27 mouse cellular contexts compared by ENCODE assay signal in genomic region chr2:101639840-101640350, GRCm38 (mm10). TPM values are rescaled to one million over a fixed set of nuclear protein-coding genes. Genes with fewer than 3 reads are reported as not detected.
DNase-seq lines count a peak whose midpoint lies in the region; ATAC-seq lines count a peak whose summit lies in the region.
"Had no signal": no experiment of that assay in that cellular context is flagged by ENCODE, and none has a peak within 500 bp of the region (broad histone marks: within the 10 kb centered on the region; RNA-seq: fewer than 3 reads in every experiment).

No protein-coding gene starts in this region.

- DNase-seq in embryonic facial prominence, embryonic 14.5 days (ENCODE audit: low spot score): peak; percentile 24
- no peak for DNase-seq in embryonic facial prominence, embryonic 10.5 days (ENCODE audit: low spot score)
- DNase-seq in hindbrain, embryonic 10.5 days (ENCODE audit: low spot score): no peak
- no peak for DNase-seq in neural tube, embryonic 10.5 days (ENCODE audit: extremely low spot score, low spot score)
- no peak for DNase-seq in heart, postnatal 14 days
- DNase-seq: adrenal gland, postnatal 14 days; cerebellum, adult 18-20 months; cerebellum, adult 9-11 months; cerebellum, postnatal 36 days; gastrocnemius, adult 2 months; gastrocnemius, postnatal 25 days; heart, postnatal 36 days; kidney, adult 18-20 months had no signal

- intact Hi-C loops in heart, postnatal 14 days (cut with DNase I): no loop called here

- H3K27ac ChIP-seq in embryonic facial prominence, embryonic 14.5 days (replicated peaks; ENCODE audit: low read depth, low read length): no peak overlapping the region
- no peak overlapping the region for H3K27ac ChIP-seq in embryonic facial prominence, embryonic 10.5 days (replicated peaks)
- peak overlapping the region; percentile 18; the same call in 1 of the 2 replicates for H3K27ac ChIP-seq in hindbrain, embryonic 12.5 days
- H3K27ac ChIP-seq in hindbrain, embryonic 10.5 days: no peak overlapping the region
- peak overlapping the region; percentile 67 for H3K27ac ChIP-seq in neural tube, embryonic 13.5 days (replicated peaks)
- no peak overlapping the region for H3K27ac ChIP-seq in neural tube, embryonic 15.5 days (replicated peaks)
- H3K27ac ChIP-seq: embryonic facial prominence, embryonic 15.5 days; gastrocnemius, adult 2 months; intestine, embryonic 15.5 days had no signal

- no peaks in the 10 kb centered on the region for H3K27me3 ChIP-seq in embryonic facial prominence, embryonic 14.5 days (replicated peaks; ENCODE audit: control insufficient read depth, insufficient read depth, low read length)
- no peaks in the 10 kb centered on the region; the same call in 1 of the 2 replicates for H3K27me3 ChIP-seq in embryonic facial prominence, embryonic 10.5 days (replicated peaks; ENCODE audit: low read depth, poor library complexity, severe bottlenecking)
- no peaks in the 10 kb centered on the region for H3K27me3 ChIP-seq in hindbrain, embryonic 12.5 days
- no peaks in the 10 kb centered on the region; the same call in 1 of the 2 replicates for H3K27me3 ChIP-seq in hindbrain, embryonic 10.5 days (ENCODE audit: insufficient read depth, poor library complexity, severe bottlenecking)
- no peaks in the 10 kb centered on the region for H3K27me3 ChIP-seq in neural tube, embryonic 13.5 days
- no peaks in the 10 kb centered on the region for H3K27me3 ChIP-seq in neural tube, embryonic 15.5 days (replicated peaks)
- H3K27me3 ChIP-seq: embryonic facial prominence, embryonic 15.5 days; heart, embryonic 12.5 days; intestine, embryonic 15.5 days had no signal

- no peak overlapping the region for H3K4me2 ChIP-seq in embryonic facial prominence, embryonic 14.5 days (ENCODE audit: low read depth, low read length)
- H3K4me2 ChIP-seq in hindbrain, embryonic 12.5 days (replicated peaks): no peak overlapping the region
- no peak overlapping the region for H3K4me2 ChIP-seq in neural tube, embryonic 13.5 days
- H3K4me2 ChIP-seq in neural tube, embryonic 15.5 days: no peak overlapping the region
- H3K4me2 ChIP-seq: embryonic facial prominence, embryonic 15.5 days; heart, embryonic 12.5 days; intestine, embryonic 15.5 days had no signal

- H3K4me3 ChIP-seq in embryonic facial prominence, embryonic 14.5 days (ENCODE audit: low read depth, low read length): no peak overlapping the region
- no peak overlapping the region for H3K4me3 ChIP-seq in embryonic facial prominence, embryonic 10.5 days
- H3K4me3 ChIP-seq in hindbrain, embryonic 12.5 days: no peak overlapping the region
- no peak overlapping the region for H3K4me3 ChIP-seq in hindbrain, embryonic 10.5 days
- H3K4me3 ChIP-seq in neural tube, embryonic 13.5 days: no peak overlapping the region
- H3K4me3 ChIP-seq in neural tube, embryonic 15.5 days (replicated peaks): no peak overlapping the region
- H3K4me3 ChIP-seq: embryonic facial prominence, embryonic 15.5 days; erythroblast, embryonic 14.5 days; gastrocnemius, adult 2 months; heart, embryonic 12.5 days; intestine, embryonic 15.5 days had no signal

- no peak for ATAC-seq in embryonic facial prominence, embryonic 14.5 days (ENCODE audit: low read depth)
- no peak for ATAC-seq in hindbrain, embryonic 12.5 days (ENCODE audit: low FRiP score)
- peak; percentile 59; the same call in 1 of the 2 replicates for ATAC-seq in neural tube, embryonic 13.5 days (ENCODE audit: low read depth)
- peak; percentile 45; the same call in 1 of the 2 replicates for ATAC-seq in neural tube, embryonic 15.5 days (ENCODE audit: low FRiP score)
- ATAC-seq: activated CD4-positive, CD25-positive, alpha-beta regulatory T cell, adult 4 months; intestine, embryonic 15.5 days; Patski had no signal

- H3K36me3 ChIP-seq in embryonic facial prominence, embryonic 14.5 days (ENCODE audit: control insufficient read depth, insufficient read depth, low read length): no peaks in the 10 kb centered on the region
- no peaks in the 10 kb centered on the region for H3K36me3 ChIP-seq in embryonic facial prominence, embryonic 10.5 days (replicated peaks)
- H3K36me3 ChIP-seq in hindbrain, embryonic 12.5 days: no peaks in the 10 kb centered on the region
- H3K36me3 ChIP-seq in hindbrain, embryonic 10.5 days: no peaks in the 10 kb centered on the region
- no peaks in the 10 kb centered on the region for H3K36me3 ChIP-seq in neural tube, embryonic 13.5 days
- no peaks in the 10 kb centered on the region for H3K36me3 ChIP-seq in neural tube, embryonic 15.5 days
- H3K36me3 ChIP-seq: embryonic facial prominence, embryonic 15.5 days; heart, embryonic 12.5 days; intestine, embryonic 15.5 days had no signal

- no peak overlapping the region for H3K9ac ChIP-seq in embryonic facial prominence, embryonic 14.5 days (ENCODE audit: low read depth, low read length)
- H3K9ac ChIP-seq in hindbrain, embryonic 12.5 days: no peak overlapping the region
- H3K9ac ChIP-seq in neural tube, embryonic 13.5 days: no peak overlapping the region
- no peak overlapping the region for H3K9ac ChIP-seq in neural tube, embryonic 15.5 days (replicated peaks)
- H3K9ac ChIP-seq: embryonic facial prominence, embryonic 15.5 days; heart, embryonic 12.5 days; intestine, embryonic 15.5 days had no signal

- H3K4me1 ChIP-seq in embryonic facial prominence, embryonic 14.5 days (ENCODE audit: control insufficient read depth, insufficient read depth, low read length): peaks cover 6% of the 10 kb centered on the region; the same call in 1 of the 2 replicates
- peaks cover 9% of the 10 kb centered on the region; the same call in 1 of the 2 replicates for H3K4me1 ChIP-seq in embryonic facial prominence, embryonic 10.5 days
- H3K4me1 ChIP-seq in hindbrain, embryonic 12.5 days: peaks cover 9% of the 10 kb centered on the region
- peaks cover 9% of the 10 kb centered on the region for H3K4me1 ChIP-seq in hindbrain, embryonic 10.5 days (replicated peaks)
- H3K4me1 ChIP-seq in neural tube, embryonic 13.5 days (replicated peaks): peaks cover 11% of the 10 kb centered on the region
- peaks cover 8% of the 10 kb centered on the region for H3K4me1 ChIP-seq in neural tube, embryonic 15.5 days
- H3K4me1 ChIP-seq: embryonic facial prominence, embryonic 15.5 days; heart, embryonic 12.5 days; intestine, embryonic 15.5 days had no signal

- H3K9me3 ChIP-seq in embryonic facial prominence, embryonic 14.5 days (ENCODE audit: control insufficient read depth, low read length): no peaks in the 10 kb centered on the region
- no peaks in the 10 kb centered on the region for H3K9me3 ChIP-seq in embryonic facial prominence, embryonic 10.5 days
- H3K9me3 ChIP-seq in hindbrain, embryonic 12.5 days (replicated peaks): no peaks in the 10 kb centered on the region
- no peaks in the 10 kb centered on the region for H3K9me3 ChIP-seq in hindbrain, embryonic 10.5 days
- no peaks in the 10 kb centered on the region for H3K9me3 ChIP-seq in neural tube, embryonic 13.5 days
- no peaks in the 10 kb centered on the region for H3K9me3 ChIP-seq in neural tube, embryonic 15.5 days (replicated peaks)
- H3K9me3 ChIP-seq: embryonic facial prominence, embryonic 15.5 days; heart, embryonic 12.5 days; intestine, embryonic 15.5 days had no signal

- 68% methylated on average over 3 of the region's 3 CpGs for WGBS in embryonic facial prominence, embryonic 14.5 days
- WGBS in embryonic facial prominence, embryonic 10.5 days: 85% methylated on average over 3 of the region's 3 CpGs
- 85% methylated on average over 3 of the region's 3 CpGs for WGBS in hindbrain, embryonic 12.5 days
- WGBS in hindbrain, embryonic 10.5 days: 86% methylated on average over 3 of the region's 3 CpGs
- WGBS in neural tube, embryonic 13.5 days: 70% methylated on average over 3 of the region's 3 CpGs
- 54% methylated on average over 3 of the region's 3 CpGs for WGBS in neural tube, embryonic 15.5 days

RNA-seq across cellular contexts. Expression of gene Rag1, which starts 9.4 kb away (rescaled TPM):
- 0.31 and 0.33 TPM in 2 replicates for polyA plus RNA-seq in embryonic facial prominence, embryonic 14.5 days (2014; fragmentation: Nextera tagmentation; extraction: Ambion mirVana)
- polyA plus RNA-seq in embryonic facial prominence, embryonic 10.5 days (2016; fragmentation: Nextera tagmentation; extraction: Ambion mirVana): 0.10 and 0.11 TPM in 2 replicates
- polyA plus RNA-seq in hindbrain, embryonic 12.5 days (2016; fragmentation: Nextera tagmentation; extraction: Ambion mirVana): 0.80 and 0.82 TPM in 2 replicates
- 0.06 and 0.09 TPM in 2 replicates for polyA plus RNA-seq in hindbrain, embryonic 10.5 days (2016; fragmentation: Nextera tagmentation; extraction: Ambion mirVana)
- polyA plus RNA-seq in neural tube, embryonic 13.5 days (2015; fragmentation: Nextera tagmentation; extraction: Ambion mirVana): 0.04 TPM in 2 replicates
- polyA plus RNA-seq in neural tube, embryonic 15.5 days (2015; fragmentation: Nextera tagmentation; extraction: Ambion mirVana): 0.04 and 11.6 TPM in 2 replicates
- 10 to 100 TPM in 1 of 2 experiments, 1 to 10 TPM in 1; 1.1 to 29.2 TPM for total RNA-seq in heart, postnatal 14 days (2021)
- total RNA-seq: adrenal gland, adult 18-20 months; gastrocnemius, adult 2 months; granulocyte monocyte progenitor cell, adult 5-6 weeks had no signal
- polyA plus RNA-seq: activated CD4-positive, CD25-positive, alpha-beta regulatory T cell, adult 4 months; C2C12; erythroblast, embryonic 14.5 days; heart, embryonic 12.5 days; Patski had no signal

RNA-seq across cellular contexts. Expression of gene B230118H07Rik, which starts 9.4 kb away (rescaled TPM):
- 55.8 and 65.6 TPM in 2 replicates for polyA plus RNA-seq in embryonic facial prominence, embryonic 14.5 days (2014; fragmentation: Nextera tagmentation; extraction: Ambion mirVana)
- polyA plus RNA-seq in embryonic facial prominence, embryonic 10.5 days (2016; fragmentation: Nextera tagmentation; extraction: Ambion mirVana): 47.2 and 52.1 TPM in 2 replicates
- 57.7 and 58.6 TPM in 2 replicates for polyA plus RNA-seq in hindbrain, embryonic 12.5 days (2016; fragmentation: Nextera tagmentation; extraction: Ambion mirVana)
- 56.5 and 58.0 TPM in 2 replicates for polyA plus RNA-seq in hindbrain, embryonic 10.5 days (2016; fragmentation: Nextera tagmentation; extraction: Ambion mirVana)
- 60.5 and 66.7 TPM in 2 replicates for polyA plus RNA-seq in neural tube, embryonic 13.5 days (2015; fragmentation: Nextera tagmentation; extraction: Ambion mirVana)
- polyA plus RNA-seq in neural tube, embryonic 15.5 days (2015; fragmentation: Nextera tagmentation; extraction: Ambion mirVana): 50.1 and 53.8 TPM in 2 replicates
- total RNA-seq in heart, postnatal 14 days (2021): 10 to 100 TPM; 69.2 to 69.8 TPM

RNA-seq across cellular contexts. Expression of gene Rag2, which starts 15.4 kb away (rescaled TPM):
- 0.07 and 0.11 TPM in 2 replicates for polyA plus RNA-seq in embryonic facial prominence, embryonic 14.5 days (2014; fragmentation: Nextera tagmentation; extraction: Ambion mirVana)
- not detected in 2 replicates for polyA plus RNA-seq in embryonic facial prominence, embryonic 10.5 days (2016; fragmentation: Nextera tagmentation; extraction: Ambion mirVana)
- 0.22 and 0.31 TPM in 2 replicates for polyA plus RNA-seq in hindbrain, embryonic 12.5 days (2016; fragmentation: Nextera tagmentation; extraction: Ambion mirVana)
- polyA plus RNA-seq in hindbrain, embryonic 10.5 days (2016; fragmentation: Nextera tagmentation; extraction: Ambion mirVana): 0.16 TPM in 1 of 2 replicates, not detected in the other
- 0.07 TPM in 1 of 2 replicates, not detected in the other for polyA plus RNA-seq in neural tube, embryonic 13.5 days (2015; fragmentation: Nextera tagmentation; extraction: Ambion mirVana)
- polyA plus RNA-seq in neural tube, embryonic 15.5 days (2015; fragmentation: Nextera tagmentation; extraction: Ambion mirVana): 13.1 TPM in 1 of 2 replicates, not detected in the other
- total RNA-seq in heart, postnatal 14 days (2021): 1 to 10 TPM in 1 of 2 experiments, under 1 TPM in 1; 0.14 to 2.4 TPM
- total RNA-seq: adrenal gland, adult 18-20 months; gastrocnemius, adult 2 months; gastrocnemius, postnatal 25 days; heart, adult 8-10 months; heart, postnatal 36 days; MEL had no signal
- polyA plus RNA-seq: activated CD4-positive, CD25-positive, alpha-beta regulatory T cell, adult 4 months; C2C12; erythroblast, embryonic 14.5 days; heart, embryonic 12.5 days; Patski had no signal

RNA-seq across cellular contexts. Expression of gene Traf6, which starts 38.3 kb away (rescaled TPM):
- 12.8 and 13.3 TPM in 2 replicates for polyA plus RNA-seq in embryonic facial prominence, embryonic 14.5 days (2014; fragmentation: Nextera tagmentation; extraction: Ambion mirVana)
- polyA plus RNA-seq in embryonic facial prominence, embryonic 10.5 days (2016; fragmentation: Nextera tagmentation; extraction: Ambion mirVana): 16.1 and 16.5 TPM in 2 replicates
- polyA plus RNA-seq in hindbrain, embryonic 12.5 days (2016; fragmentation: Nextera tagmentation; extraction: Ambion mirVana): 14.0 and 15.8 TPM in 2 replicates
- 13.4 and 15.1 TPM in 2 replicates for polyA plus RNA-seq in hindbrain, embryonic 10.5 days (2016; fragmentation: Nextera tagmentation; extraction: Ambion mirVana)
- polyA plus RNA-seq in neural tube, embryonic 13.5 days (2015; fragmentation: Nextera tagmentation; extraction: Ambion mirVana): 6.6 and 7.3 TPM in 2 replicates
- polyA plus RNA-seq in neural tube, embryonic 15.5 days (2015; fragmentation: Nextera tagmentation; extraction: Ambion mirVana): 4.0 and 5.5 TPM in 2 replicates
- 10 to 100 TPM; 10.7 to 11.5 TPM for total RNA-seq in heart, postnatal 14 days (2021)

Comparison
In these comparisons a context has a peak if more than half of its experiments do, and no peak if none do; other contexts are left out.
1. H3K27ac ChIP-seq: peak in hindbrain, embryonic 12.5 days (single experiment) and neural tube, embryonic 13.5 days (single experiment); none in embryonic facial prominence, embryonic 14.5 days (single experiment), embryonic facial prominence, embryonic 10.5 days (single experiment), hindbrain, embryonic 10.5 days (single experiment) and neural tube, embryonic 15.5 days (single experiment).
2. ATAC-seq: peak in neural tube, embryonic 13.5 days (single experiment) and neural tube, embryonic 15.5 days (single experiment); none in embryonic facial prominence, embryonic 14.5 days (single experiment) and hindbrain, embryonic 12.5 days (single experiment).